Mouse (Mus musculus) bone marrow, adult 2 months (tissue): Measurements from ENCODE around the gene Trex1.

Experiments used
- CTCF ChIP-seq: fragments of 200-500 bp; IDR thresholded peaks from 2 replicates; pipeline ENCODE4 v1.5.1; 2011; ENCODE audit warnings: low read length, control low read depth; ENCODE audit not compliant: control insufficient read depth, insufficient read depth
- POLR2A ChIP-seq: fragments of 200-500 bp; IDR thresholded peaks from 2 replicates; pipeline ENCODE4 v1.6.1; 2011; ENCODE audit warnings: low read depth, mild to moderate bottlenecking, control low read depth, low read length, borderline replicate concordance; ENCODE audit not compliant: control insufficient read depth

DNA sequence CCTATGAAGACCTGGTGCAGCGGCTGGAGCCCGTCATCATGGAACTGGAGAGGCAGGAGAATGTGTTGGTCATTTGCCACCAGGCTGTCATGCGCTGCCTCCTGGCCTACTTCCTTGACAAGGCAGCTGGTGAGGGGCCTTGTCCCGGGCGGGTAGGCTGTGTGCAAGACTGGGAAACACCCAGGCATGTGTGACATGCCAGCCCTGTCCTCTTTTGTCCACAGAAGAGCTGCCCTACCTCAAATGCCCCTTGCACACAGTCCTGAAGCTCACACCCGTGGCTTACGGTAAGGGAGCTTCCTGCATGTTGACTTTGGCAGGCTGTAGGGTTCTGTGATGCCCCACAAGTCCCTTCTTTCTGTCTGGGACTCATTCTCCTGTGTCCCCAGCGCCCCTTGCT is 32.0 kb downstream of the Trex1 start:
- TF ChIP-seq POLR2A: no peak
- TF ChIP-seq CTCF: no peak
